Mouse (Mus musculus): ENCODE measurements around the gene Git1.

- TF ChIP-seq POLR2A (IDR thresholded peaks at IDR 0.05; ENCODE audit: insufficient read length, low read depth) (no peak), USF1 (IDR thresholded peaks at IDR 0.05; ENCODE audit: low read depth) (no peak), CEBPB (IDR thresholded peaks at IDR 0.05; ENCODE audit: insufficient read depth, poor library complexity, severe bottlenecking) (no peak), SRF (IDR thresholded peaks at IDR 0.05; ENCODE audit: control insufficient read depth, insufficient read length, low read depth) (no peak), MYOG (IDR thresholded peaks at IDR 0.05; ENCODE audit: control insufficient read depth in 1 of 3, insufficient read depth in 1 of 3, insufficient read length in 2 of 3, low read depth in 2 of 3) (no peak), MAX (IDR thresholded peaks at IDR 0.05; ENCODE audit: low read depth) (no peak), E2F4 (IDR thresholded peaks at IDR 0.05; ENCODE audit: insufficient read depth) (no peak), POLR2AphosphoS2 (IDR thresholded peaks at IDR 0.05; ENCODE audit: insufficient read length, low read depth) (no peak), TCF12 (IDR thresholded peaks at IDR 0.05; ENCODE audit: insufficient read depth, poor library complexity, severe bottlenecking) (no peak), MYOD1 (IDR thresholded peaks at IDR 0.05; ENCODE audit: control insufficient read depth in 1 of 3, insufficient read length in 2 of 3, low read depth in 2 of 3) (peak in 2 of 3 experiments; percentile 27 to 29)
These were observed 2.9 kb upstream of the Git1 start for GRCm38 (mm10) chr11:77490451-77490850.
